Mouse (Mus musculus) small intestine, adult 2 months (tissue): ENCODE data around the gene Dpf2.

Experiments
- CTCF ChIP-seq: fragments of 200-500 bp; IDR thresholded peaks from 2 replicates; pipeline ENCODE4 v1.5.1; 2012; ENCODE audit warnings: low read depth, mild to moderate bottlenecking, control low read depth, inconsistent platforms, low read length, moderate library complexity, mixed read lengths; ENCODE audit not compliant: insufficient replicate concordance, insufficient read length; ENCODE audit errors: extremely low read depth
- POLR2A ChIP-seq: fragments of 200-500 bp; IDR thresholded peaks from 2 replicates; pipeline ENCODE4 v1.6.1; 2012; ENCODE audit warnings: low read depth, mild to moderate bottlenecking, control low read depth, inconsistent platforms, low read length, moderate library complexity

DNA sequence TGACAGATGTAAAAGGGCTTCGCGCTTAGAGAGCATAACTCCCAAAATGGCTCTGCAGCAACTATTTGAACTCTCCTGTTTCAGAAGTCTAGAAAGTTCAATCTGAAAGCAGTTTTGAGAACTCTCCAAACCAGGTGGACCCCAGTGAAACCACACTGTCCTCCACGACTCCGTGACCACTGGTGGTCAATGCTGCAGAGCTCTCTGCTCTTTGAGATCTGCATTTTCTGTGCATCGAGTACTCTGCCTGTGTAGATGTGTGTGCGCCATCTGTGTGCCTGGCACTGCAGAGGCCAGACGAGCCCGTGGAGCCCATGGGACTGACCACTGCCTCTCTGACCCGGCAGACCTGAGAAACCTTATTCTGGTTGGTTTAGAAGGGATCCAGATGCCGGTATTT, 42.1 kb upstream of the Dpf2 start:
- TF ChIP-seq CTCF (no peak), POLR2A (no peak)
